Mouse (Mus musculus): ENCODE data around the gene S100a6.
A peak's percentile ranks its signal among the peaks of the same experiment; 100 is the strongest.

S100a6 gene

DNA sequence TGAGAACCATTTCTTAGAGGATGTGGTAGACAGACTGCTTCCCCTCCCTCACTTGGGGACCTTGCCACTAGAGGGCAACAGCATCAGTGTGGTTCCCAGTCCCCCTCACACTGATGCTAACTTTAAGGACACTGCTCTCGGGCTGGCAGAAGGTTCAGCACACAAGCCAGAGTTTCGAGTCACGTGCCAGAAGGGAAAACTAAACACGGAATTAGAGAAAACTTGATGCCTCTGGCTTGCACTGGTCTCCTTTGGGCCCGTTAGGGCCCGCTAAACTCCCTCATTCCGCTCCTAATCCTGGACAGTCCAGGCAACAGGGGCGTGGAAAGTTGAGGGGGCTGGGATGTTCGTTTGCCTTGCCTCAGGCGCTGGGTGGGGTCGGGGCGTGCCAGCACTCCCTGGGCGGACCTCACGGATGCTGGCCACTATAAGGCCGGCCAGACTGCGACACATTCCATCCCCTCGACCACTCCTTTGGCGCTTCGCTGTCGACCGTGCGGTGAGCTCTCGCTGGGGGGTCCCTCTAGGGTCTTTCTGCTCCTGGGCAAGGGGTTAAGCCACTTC lies at the start of gene S100a6:
Gene S100a6, plus strand, starts transcription at position 155 of the 564 bp plus-strand sequence.
- peak; percentile 78 to 86 for DNase-seq

DNA sequence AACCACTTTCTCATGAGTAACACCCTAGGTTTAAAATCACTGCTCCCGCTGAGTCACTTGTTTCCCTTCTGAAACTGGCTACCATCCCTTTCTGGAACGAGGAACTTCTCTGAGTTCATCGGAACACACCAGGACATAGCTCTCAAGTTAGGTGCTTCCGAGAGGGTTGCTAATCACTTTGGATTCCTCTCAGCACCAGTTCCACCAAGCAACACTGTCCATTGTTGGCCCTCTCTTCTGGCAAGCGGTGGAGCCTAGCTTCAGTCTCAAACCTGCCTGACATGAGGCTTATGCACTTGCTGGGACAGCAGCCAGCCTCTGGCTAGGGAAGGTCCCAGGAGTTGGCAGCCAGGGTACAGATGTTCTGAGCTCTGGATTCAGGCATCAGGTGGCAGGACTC lies 38.0 kb upstream of the S100a6 start:
- no peak for DNase-seq

- DNase-seq: no peak
These were observed 37.4 kb upstream of the S100a6 start for GRCm38 (mm10) chr3:90575320-90575719.

- DNase-seq: peak; percentile 52 to 56
These were observed 36.2 kb upstream of the S100a6 start for GRCm38 (mm10) chr3:90576351-90577001.

DNA sequence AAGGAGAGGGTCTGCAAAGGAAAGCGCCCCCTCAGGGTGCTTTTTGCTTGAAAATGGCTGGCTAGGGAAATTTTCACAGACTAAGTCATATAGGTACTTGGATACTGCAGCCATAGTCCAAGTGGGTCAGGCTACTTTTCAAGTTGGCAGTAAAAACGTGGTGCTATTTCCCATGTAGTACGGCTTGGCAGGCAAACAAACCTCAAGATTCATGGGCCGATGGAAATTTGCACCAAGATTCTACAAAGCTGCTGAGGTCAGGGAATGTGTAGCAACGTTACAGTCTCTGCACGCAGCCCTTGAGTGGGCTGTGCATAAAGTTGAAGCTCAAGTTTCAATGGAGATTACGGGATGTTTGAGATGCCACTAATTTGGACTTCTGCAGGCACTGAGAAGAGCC lies 33.2 kb upstream of the S100a6 start:
- peak in 1 of 2 experiments; percentile 33 for DNase-seq

DNA sequence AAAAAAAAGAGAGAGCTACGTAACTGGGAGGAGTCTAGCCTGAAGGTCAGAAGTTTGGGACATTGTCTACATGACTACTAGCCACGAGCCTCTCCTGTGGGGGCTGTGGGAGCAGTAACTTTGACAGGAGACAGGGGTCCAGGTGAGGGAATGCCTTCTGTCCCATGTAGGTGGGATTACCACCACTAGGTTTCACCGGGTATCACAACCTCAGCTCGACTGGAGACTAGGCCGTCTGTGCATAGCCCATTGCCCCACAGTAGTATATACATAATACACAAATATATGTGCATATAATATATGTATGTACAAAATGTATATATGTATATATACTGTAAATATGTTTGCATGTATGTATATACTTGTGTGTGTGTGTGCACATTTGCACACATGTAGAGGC lies 31.5 kb upstream of the S100a6 start:
- no peak for DNase-seq

DNA sequence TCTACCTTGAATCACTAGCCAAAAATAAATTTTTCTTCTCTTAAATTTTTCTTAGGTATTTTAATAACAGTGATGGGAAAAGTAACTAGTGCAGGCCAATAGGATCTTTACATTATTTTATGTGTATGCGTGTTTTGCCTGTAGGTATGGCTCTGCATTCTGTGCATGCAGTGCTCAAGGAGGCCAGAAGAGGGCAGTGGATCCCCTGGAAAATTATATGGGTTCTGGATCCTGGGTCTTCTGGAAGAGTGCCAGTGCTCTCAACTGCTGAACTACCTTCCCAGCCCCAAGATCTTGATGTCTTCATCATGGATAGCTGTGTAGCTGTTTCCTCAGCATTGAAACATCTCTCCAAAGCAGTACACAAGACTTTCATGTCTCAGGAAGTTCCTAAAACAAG lies 30.5 kb upstream of the S100a6 start:
- peak; percentile 33 to 41 for DNase-seq

DNA sequence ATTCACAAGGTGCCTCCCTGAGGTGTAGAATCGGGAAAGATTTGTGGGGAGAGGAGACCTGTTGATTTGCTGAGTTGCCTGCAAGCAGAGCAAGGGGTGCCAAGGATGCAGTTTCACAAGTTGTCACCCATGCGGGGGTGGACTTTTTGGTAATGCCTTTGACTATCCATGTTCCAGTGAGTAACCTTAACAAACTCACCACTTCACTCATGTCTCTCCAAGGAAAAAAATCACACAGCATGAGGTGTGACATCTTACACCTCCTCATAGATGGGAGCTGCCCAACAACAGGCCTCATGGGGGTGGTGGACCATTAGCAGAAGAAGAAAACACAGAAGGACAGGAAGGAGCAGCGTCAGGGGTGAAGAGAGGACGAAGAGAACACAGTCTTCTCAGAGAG lies 30.1 kb upstream of the S100a6 start:
- DNase-seq: no peak

DNA sequence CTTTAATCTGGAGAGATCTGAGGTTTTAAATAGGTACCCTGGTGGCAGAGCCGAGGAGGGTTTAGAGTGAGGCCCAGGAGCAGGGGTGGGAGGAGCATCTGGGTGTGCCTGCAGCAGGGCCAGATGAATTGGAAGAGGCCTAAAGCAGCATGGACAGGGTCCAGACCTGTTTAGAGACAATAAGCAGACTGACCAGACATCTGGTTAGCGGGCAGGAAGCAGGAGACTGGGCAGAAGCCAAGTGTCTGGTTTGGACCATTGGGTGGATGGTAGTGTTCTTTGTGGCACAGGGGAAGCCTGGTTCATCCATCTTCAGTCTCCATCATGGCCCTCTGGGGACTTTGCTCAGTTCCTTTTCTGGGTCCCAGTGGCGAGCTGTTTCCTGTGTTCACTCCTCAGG lies 28.8 kb upstream of the S100a6 start:
- peak in 1 of 2 experiments; percentile 47 for DNase-seq

DNA sequence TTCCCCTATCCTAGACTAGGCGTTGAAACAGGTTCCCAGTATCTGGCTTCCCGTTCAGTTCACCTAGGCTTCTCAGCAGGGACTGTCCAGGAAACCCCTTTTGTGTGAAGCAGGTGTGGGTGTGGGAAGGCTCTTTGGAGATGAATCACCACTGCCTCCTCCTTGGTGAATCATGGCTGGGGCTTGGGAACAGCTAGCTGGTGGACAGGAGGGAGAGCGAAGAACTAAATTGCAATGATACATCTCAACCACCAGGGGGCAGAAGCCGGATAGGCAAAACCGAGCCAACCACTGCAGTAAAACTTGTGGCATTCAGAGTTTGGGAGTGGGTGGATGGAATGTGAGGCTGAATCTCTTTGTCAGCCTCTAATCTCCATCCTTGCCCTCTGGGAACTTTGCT lies 27.1 kb upstream of the S100a6 start:
- peak; percentile 65 to 73 for DNase-seq

DNA sequence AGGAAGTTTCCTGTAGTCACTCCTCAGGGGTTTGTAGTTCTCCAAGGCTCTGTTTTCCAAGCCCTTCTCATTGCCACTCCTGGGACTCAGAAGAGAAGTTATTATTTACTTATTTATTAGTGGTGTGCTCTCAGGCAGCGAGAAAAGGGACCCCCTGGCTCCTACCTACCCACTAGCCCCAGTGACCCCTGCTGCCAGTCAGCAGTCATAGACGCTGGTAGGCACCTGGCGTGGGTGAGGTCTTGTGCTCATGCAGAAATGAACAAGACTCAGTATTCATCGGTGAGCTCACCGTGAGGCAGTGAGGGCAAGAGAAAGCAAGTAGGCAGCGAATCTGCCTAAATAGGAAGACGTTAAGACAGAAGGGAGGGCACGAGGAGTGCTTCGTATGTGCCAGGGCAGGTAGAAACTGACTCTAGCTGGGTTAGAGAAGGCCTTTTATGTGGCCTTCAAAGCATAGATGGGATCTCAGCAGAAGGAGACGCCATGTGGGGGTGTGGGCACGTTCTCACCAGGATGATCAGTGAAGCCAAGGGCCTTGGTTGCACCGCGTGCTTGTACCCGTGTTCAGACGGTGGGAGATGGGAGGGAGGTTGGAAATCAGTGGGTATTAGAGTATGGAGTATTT lies 26.6 kb upstream of the S100a6 start:
- DNase-seq: no peak

GRCm38 (mm10) chr3:90586906-90587305 lies 25.8 kb upstream of the S100a6 start:
- DNase-seq: peak; percentile 38 to 60

DNA sequence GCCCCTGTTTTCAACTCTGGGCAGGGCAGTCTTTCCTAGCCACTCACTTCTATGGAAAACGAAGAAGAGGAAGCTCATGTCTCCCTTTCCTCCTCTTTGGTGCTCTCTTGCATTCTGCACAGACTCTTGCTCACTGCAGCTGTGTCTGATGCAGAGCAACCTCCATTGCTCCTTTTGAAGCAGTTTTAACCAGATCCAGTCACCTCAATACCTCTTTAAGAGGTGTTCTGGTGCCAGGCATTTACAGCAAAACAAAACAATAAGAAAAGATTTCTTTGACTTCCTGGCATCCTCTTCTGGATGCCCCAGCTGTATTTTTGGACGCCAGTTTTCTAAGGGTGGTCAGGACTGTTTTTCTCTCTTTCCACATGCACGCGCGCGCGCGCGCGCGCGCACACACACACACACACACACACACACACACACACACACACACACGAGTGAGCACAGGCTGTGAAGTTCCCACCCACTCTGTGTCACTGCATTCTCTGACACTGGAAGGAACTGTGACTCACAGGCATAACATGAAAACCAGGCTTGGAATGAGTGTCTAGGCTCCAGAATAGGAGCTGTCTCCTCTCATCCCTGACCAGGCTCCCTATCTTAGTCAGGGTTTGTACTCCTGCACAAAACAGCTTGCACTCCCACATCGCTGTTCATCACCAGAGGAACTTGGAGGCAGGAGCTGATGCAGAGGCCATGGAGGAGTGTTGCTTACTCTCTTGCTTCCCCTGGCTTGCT lies 25.2 kb upstream of the S100a6 start:
- DNase-seq: peak in 1 of 2 experiments; percentile 37

DNA sequence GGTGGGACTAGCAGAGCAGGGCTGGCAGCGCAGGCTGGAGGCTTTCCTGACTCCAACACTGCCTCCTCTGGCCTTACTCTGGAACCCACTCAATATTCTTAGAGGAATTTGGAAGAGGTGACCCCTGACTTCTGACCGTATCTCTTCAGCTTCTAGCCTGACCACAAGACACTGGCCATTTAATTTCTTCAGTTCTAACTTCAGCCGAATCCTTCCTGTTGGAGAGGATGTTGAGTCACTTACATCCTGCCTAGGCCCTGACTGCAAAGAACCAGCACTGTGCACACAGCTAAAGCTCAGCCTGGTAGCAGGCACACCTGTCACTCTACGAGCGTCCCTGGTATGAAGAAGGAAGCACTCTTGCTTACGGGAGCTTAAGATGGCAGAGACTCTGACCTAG lies 23.3 kb upstream of the S100a6 start:
- DNase-seq: no peak

DNA sequence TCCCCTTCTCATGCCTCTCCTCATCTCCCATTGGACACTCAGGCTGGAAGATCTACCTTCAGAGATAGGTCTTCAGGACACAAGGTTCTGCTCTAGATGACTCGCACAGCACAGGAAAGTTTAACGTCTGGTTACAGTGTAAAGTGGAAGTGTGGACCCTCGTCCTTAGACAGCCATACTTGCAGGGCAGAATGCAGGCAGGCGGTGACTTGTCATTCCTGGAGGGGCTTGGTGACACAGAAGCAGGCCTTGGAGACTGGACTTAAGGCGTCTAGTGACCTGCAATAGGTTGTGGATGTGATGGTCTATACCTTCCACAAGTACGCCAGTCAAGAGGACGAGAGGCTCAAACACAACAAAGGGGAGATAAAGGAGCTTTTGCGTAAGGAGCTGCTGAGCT lies 22.7 kb upstream of the S100a6 start, which contains the start of gene S100a2:
Gene S100a2, plus strand, starts transcription at position 301 of the 400 bp plus-strand sequence.
- DNase-seq: no peak

GRCm38 (mm10) chr3:90594466-90594865 lies 18.2 kb upstream of the S100a6 start:
- DNase-seq: no peak

DNA sequence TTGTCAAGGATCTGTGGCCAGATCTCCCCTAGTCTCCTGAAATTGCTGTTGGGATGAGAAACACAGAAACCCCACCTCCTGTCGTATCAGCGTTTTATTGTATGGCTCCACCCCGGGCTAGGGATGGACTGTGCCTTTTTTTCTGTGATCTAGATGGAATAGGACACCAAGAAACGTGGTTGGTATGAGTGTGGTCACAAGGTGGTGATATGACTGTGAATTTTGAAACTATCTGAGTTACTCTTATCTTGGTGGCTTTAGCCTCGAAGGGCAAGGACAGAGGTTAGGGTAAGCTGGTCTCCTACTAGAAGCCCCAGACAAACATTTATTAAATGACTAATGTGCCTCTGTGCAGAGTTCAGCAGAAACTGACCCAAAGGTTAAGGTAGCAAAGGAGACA lies 17.1 kb upstream of the S100a6 start:
- DNase-seq: no peak

DNA sequence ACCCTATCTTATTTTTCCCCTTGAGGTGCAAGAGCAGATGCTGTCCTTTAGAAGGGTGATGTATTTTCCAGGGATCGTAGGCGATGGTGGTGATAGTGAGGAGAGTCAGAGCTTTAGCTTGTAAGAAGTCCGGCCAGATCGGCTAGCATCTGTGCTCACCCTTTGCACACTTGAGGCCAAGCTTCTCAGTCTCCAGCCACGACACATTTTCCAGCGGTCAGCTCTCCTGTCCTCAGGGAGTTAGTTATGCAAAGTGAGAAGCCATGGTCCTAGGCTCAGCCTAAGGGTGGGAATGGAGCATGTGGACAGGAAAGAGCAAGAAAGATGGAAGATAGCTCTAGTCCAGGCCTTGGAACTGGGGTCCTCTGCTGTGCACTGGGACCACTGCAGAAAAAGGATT lies 15.9 kb upstream of the S100a6 start:
- no peak for DNase-seq

GRCm38 (mm10) chr3:90597736-90598135 lies 14.9 kb upstream of the S100a6 start:
- DNase-seq: no peak

DNA sequence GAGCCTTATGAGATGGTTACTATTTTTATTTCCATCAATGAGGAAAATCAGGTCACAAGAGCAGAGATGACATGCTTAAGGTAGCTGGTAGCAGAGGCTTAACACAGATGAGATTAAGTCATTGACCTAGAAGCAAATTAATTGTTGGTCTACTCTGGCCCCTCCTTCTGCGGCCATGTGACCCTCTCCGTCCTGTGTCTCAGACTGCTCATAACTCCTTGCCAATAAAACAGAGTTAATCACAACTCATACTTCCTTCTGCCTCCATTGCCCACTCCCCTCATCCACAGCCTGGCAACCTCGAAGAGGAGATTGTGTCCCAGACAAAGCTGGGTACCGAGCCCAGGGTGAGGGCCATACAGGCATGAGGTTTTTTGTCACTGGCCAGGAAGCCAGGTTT lies 14.5 kb upstream of the S100a6 start:
- no peak for DNase-seq

GRCm38 (mm10) chr3:90599401-90599800 lies 13.3 kb upstream of the S100a6 start:
- peak; percentile 31 to 51 for DNase-seq

GRCm38 (mm10) chr3:90600036-90600435 lies 12.6 kb upstream of the S100a6 start:
- DNase-seq: no peak

DNA sequence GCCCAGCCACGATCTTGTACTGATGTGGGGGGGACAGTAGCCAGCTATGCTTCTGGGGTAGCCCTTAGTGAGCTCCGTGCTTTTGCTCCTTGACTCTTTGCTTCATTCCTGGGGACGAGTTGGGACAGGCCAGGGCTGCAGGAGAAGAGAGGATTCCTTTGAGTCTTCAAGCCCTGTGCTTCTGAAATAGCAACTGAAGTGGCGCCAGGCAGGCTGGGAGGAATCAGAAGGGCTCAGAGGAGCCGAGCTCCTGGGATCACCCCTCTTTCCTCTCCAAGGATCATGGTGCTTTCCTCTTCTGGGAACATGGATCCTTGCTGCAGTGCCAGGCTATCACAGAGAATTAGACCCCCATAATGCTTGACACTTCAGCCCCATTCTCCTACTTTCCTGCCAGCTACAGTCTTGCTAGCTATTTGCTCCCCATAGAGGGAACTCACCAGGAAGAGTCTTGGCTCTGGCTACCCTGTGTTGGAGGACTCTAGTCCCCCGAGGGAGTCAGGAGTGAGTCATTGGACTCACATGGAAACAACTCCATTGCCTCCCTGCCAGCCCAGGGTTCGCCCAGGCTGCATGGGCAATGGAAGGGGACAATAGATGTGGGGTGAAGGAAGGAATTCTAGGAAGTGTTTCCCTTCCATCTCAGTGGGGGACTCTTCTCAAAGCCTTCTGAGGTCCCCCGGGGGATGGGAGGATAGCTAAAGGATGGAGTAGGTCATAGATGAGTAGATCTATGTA lies 12.1 kb upstream of the S100a6 start:
- no peak for DNase-seq
